In the genomic region with DNA sequence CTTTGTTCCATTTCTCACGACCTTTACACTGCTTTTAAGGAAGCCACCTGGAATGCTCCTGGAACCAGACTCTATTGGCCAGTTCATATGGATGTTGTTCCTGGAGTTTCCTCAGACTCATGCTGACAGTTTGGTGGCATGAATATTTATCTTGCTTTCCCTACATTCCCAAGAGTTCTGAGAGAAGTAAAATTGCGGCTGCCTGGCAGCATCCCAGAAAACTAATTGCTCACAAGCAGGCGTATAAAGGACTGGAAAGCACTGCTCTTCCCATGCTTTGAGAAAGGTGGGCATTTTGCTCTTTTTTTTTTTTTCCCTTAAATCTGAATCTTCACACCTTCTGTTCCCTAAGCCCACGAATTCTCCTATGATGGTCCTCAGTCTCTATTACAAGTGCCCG, we compare ENCODE assay signal across 14 mouse cellular contexts.
A peak's percentile ranks its signal among the peaks of the same experiment; 100 is the strongest.
DNase-seq lines count a peak whose midpoint lies in the region; ATAC-seq and TF ChIP-seq lines count a peak whose summit lies in the region.
"Had no signal": no experiment of that assay in that cellular context is flagged by ENCODE, and none has a peak within 500 bp of the region (broad histone marks: within the 10 kb centered on the region; RNA-seq: fewer than 3 reads in every experiment).

No protein-coding gene starts in this region.

- no peak overlapping the region for H3K4me2 ChIP-seq in hindbrain, postnatal 0 days (ENCODE audit: low read depth, low read length)
- H3K4me2 ChIP-seq in hindbrain, embryonic 12.5 days (replicated peaks): no peak overlapping the region
- H3K4me2 ChIP-seq in midbrain, embryonic 14.5 days (ENCODE audit: low read length): no peak overlapping the region
- no peak overlapping the region for H3K4me2 ChIP-seq in midbrain, embryonic 15.5 days
- H3K4me2 ChIP-seq: lung, embryonic 15.5 days; neural tube, embryonic 15.5 days had no signal

- H3K36me3 ChIP-seq in hindbrain, postnatal 0 days (ENCODE audit: insufficient read depth, low read length): no peaks in the 10 kb centered on the region
- H3K36me3 ChIP-seq in hindbrain, embryonic 12.5 days: no peaks in the 10 kb centered on the region
- H3K36me3 ChIP-seq in midbrain, embryonic 14.5 days (ENCODE audit: control insufficient read depth, insufficient read depth, low read length): no peaks in the 10 kb centered on the region
- no peaks in the 10 kb centered on the region for H3K36me3 ChIP-seq in midbrain, embryonic 15.5 days (replicated peaks)
- H3K36me3 ChIP-seq: lung, embryonic 15.5 days; neural tube, embryonic 15.5 days had no signal

- peak; percentile 41 for DNase-seq in hindbrain, postnatal 0 days (ENCODE audit: low spot score)
- peak; percentile 28 for DNase-seq in midbrain, embryonic 14.5 days
- DNase-seq in right cerebral cortex, adult 18-20 months: peak; percentile 25
- no peak for DNase-seq in urinary bladder, adult 2 months (ENCODE audit: low spot score)
- no peak for DNase-seq in adrenal gland, postnatal 36 days
- DNase-seq: cerebellum, adult 18-20 months; heart, adult 18-20 months; kidney, adult 2 months; thymus, postnatal 36 days had no signal

- ATAC-seq in hindbrain, postnatal 0 days: no peak
- ATAC-seq in hindbrain, embryonic 12.5 days (ENCODE audit: low FRiP score): no peak
- no peak for ATAC-seq in midbrain, embryonic 14.5 days (ENCODE audit: low FRiP score, low TSS enrichment)
- no peak for ATAC-seq in midbrain, embryonic 15.5 days (replicated peaks)
- ATAC-seq: hindbrain, embryonic 16.5 days had no signal

- H3K4me3 ChIP-seq in hindbrain, postnatal 0 days (ENCODE audit: low read length): no peak overlapping the region
- H3K4me3 ChIP-seq in hindbrain, embryonic 12.5 days: no peak overlapping the region
- H3K4me3 ChIP-seq in midbrain, embryonic 14.5 days (replicated peaks; ENCODE audit: low read depth, low read length): no peak overlapping the region
- H3K4me3 ChIP-seq in midbrain, embryonic 15.5 days: no peak overlapping the region
- H3K4me3 ChIP-seq: lung, embryonic 15.5 days; neural tube, embryonic 15.5 days had no signal

- H3K9me3 ChIP-seq in hindbrain, postnatal 0 days (ENCODE audit: low read length): no peaks in the 10 kb centered on the region
- no peaks in the 10 kb centered on the region for H3K9me3 ChIP-seq in hindbrain, embryonic 12.5 days (replicated peaks)
- H3K9me3 ChIP-seq in midbrain, embryonic 14.5 days (ENCODE audit: control insufficient read depth, low read length): no peaks in the 10 kb centered on the region
- H3K9me3 ChIP-seq in midbrain, embryonic 15.5 days: no peaks in the 10 kb centered on the region
- H3K9me3 ChIP-seq: lung, embryonic 15.5 days; neural tube, embryonic 15.5 days had no signal

- H3K9ac ChIP-seq in hindbrain, postnatal 0 days (replicated peaks; ENCODE audit: low read length): no peak overlapping the region
- no peak overlapping the region for H3K9ac ChIP-seq in hindbrain, embryonic 12.5 days
- no peak overlapping the region for H3K9ac ChIP-seq in midbrain, embryonic 14.5 days (replicated peaks; ENCODE audit: low read length)
- no peak overlapping the region for H3K9ac ChIP-seq in midbrain, embryonic 15.5 days
- H3K9ac ChIP-seq: lung, embryonic 15.5 days; neural tube, embryonic 15.5 days had no signal

- no peaks in the 10 kb centered on the region for H3K27me3 ChIP-seq in hindbrain, postnatal 0 days (ENCODE audit: insufficient read depth, low read length)
- H3K27me3 ChIP-seq in hindbrain, embryonic 12.5 days: no peaks in the 10 kb centered on the region
- no peaks in the 10 kb centered on the region for H3K27me3 ChIP-seq in midbrain, embryonic 14.5 days (ENCODE audit: control insufficient read depth, insufficient read depth, low read length)
- no peaks in the 10 kb centered on the region for H3K27me3 ChIP-seq in midbrain, embryonic 15.5 days (replicated peaks)
- H3K27me3 ChIP-seq: lung, embryonic 15.5 days; neural tube, embryonic 15.5 days had no signal

- 48% methylated on average over 5 of the region's 5 CpGs for WGBS in hindbrain, postnatal 0 days
- WGBS in hindbrain, embryonic 12.5 days: 74% methylated on average over 5 of the region's 5 CpGs
- 77% methylated on average over 5 of the region's 5 CpGs for WGBS in midbrain, embryonic 14.5 days
- 65% methylated on average over 5 of the region's 5 CpGs for WGBS in midbrain, embryonic 15.5 days

- H3K4me1 ChIP-seq in hindbrain, postnatal 0 days (ENCODE audit: insufficient read depth, low read length): no peaks in the 10 kb centered on the region
- no peaks in the 10 kb centered on the region for H3K4me1 ChIP-seq in hindbrain, embryonic 12.5 days
- H3K4me1 ChIP-seq in midbrain, embryonic 14.5 days (ENCODE audit: control insufficient read depth, insufficient read depth, low read length): no peaks in the 10 kb centered on the region
- no peaks in the 10 kb centered on the region for H3K4me1 ChIP-seq in midbrain, embryonic 15.5 days
- H3K4me1 ChIP-seq: lung, embryonic 15.5 days had no signal

- TF ChIP-seq CTCF in hindbrain, postnatal 0 days (IDR thresholded peaks at IDR 0.05; ENCODE audit: low read depth): no peak

- no peak overlapping the region for H3K27ac ChIP-seq in hindbrain, postnatal 0 days
- H3K27ac ChIP-seq in hindbrain, embryonic 12.5 days: no peak overlapping the region
- no peak overlapping the region for H3K27ac ChIP-seq in midbrain, embryonic 14.5 days (replicated peaks; ENCODE audit: low read depth, low read length)
- H3K27ac ChIP-seq in midbrain, embryonic 15.5 days: no peak overlapping the region
- H3K27ac ChIP-seq: lung, embryonic 15.5 days; neural tube, embryonic 15.5 days had no signal

Comparison
In these comparisons a context has a peak if more than half of its experiments do, and no peak if none do; other contexts are left out.
1. DNase-seq: peak in hindbrain, postnatal 0 days (single experiment), midbrain, embryonic 14.5 days (single experiment) and right cerebral cortex, adult 18-20 months (single experiment); none in urinary bladder, adult 2 months (single experiment) and adrenal gland, postnatal 36 days (0 of 2).